Mouse (Mus musculus) gastrocnemius, postnatal 10 days (tissue): ENCODE measurements around the gene Ripply1. TPM values are rescaled to one million over a fixed set of nuclear protein-coding genes. Genes with fewer than 3 reads are reported as not detected.
A peak's percentile ranks its signal among the peaks of the same experiment; 100 is the strongest.
"Not testable (repeated sequence)": the region's sequence is repeated elsewhere in the genome, so short reads cannot be mapped to it uniquely, and the experiment has no call there.

Experiments
- DNase-seq: peaks from one replicate; pipeline ENCODE4 v3.0.0; 2021; ENCODE audit warnings: mixed read lengths
- total RNA-seq, 2 experiments: library from RNA; stranded (reverse); gene quantifications; 2 replicates each; pipeline ENCODE4 v1.2.3; 2021

The Ripply1 gene
- total RNA-seq, 2 experiments from 2014 or later = 0.92 to 1.7 TPM

DNA sequence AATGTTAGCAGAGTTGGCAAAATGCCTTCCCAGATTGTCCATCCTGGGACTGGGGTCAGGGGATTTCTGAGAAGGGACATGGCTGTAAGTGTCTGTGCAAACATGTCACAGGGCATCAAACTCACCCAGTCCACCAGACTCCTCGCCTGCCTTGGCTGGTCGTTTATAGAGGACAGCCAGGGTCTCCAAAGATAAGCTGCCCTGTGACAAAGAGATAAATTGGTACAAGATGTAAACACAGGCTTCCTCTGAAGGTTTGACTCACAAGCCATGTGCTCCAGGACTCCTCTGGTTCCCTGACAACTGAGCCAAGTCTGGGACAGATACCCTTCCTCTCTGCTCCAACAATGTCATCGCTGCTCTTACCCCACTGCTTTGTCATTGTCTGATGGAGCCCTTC is 1.2 kb downstream of the Ripply1 start:
- DNase-seq = no peak

DNA sequence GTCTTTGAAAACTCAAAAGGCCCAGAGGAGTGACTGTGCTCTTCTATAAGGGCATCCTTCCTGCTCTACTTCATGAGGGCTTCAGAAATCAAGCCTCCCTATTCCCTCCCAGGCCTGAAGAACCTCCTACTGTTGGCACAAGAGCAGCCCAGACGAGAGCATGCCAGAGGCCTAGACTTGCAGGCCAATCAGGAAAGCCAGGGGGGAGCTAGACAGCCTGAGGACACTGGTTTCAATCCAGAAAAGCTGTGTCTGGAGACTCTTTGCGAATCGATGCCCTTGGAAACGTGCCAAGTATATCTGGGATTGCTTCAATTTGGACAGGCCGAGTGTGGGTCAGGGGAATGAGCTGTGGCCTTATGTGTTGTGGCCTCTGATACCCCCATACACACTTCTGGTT is 2.8 kb downstream of the Ripply1 start:
- no peak for DNase-seq

DNA sequence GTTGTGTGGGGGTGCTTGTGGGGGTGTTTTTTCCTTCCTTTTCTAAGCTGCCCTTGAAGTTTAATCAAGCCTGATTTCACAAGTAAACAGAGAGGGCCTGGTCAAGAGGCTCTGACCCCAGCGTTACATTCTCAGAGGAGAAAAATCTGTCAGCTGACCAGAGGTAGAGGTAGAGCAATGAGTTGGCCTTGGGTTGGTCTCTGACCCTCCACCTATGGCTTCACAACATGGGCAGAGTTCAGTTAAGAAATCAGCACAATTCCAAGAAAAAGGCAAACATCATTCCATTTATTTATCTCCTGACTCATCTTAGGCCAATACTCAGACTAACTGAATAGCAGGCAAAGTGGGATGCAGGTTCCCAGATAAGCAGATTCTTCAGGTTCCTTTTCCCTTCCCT is 3.3 kb downstream of the Ripply1 start:
- DNase-seq = no peak

DNA sequence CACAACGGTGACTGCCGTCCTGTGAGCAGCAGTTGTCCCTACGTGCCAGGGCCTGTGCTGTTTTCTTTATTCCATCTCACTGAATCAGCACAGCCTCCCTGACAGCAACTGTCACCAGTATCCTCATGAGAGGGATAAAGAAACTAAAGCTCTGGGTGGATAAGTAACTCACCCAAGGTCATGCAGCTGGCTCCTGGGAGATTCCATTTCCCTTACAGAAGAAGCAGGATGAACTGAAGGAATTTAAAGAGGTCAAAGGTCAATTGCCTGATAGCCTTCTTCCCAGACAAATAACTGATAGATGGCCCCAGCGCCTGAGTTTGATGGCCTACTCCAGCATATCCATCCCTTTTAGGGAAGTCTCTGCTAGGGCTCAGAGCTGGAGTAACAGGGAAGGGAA is 4.8 kb downstream of the Ripply1 start:
- no peak for DNase-seq

DNA sequence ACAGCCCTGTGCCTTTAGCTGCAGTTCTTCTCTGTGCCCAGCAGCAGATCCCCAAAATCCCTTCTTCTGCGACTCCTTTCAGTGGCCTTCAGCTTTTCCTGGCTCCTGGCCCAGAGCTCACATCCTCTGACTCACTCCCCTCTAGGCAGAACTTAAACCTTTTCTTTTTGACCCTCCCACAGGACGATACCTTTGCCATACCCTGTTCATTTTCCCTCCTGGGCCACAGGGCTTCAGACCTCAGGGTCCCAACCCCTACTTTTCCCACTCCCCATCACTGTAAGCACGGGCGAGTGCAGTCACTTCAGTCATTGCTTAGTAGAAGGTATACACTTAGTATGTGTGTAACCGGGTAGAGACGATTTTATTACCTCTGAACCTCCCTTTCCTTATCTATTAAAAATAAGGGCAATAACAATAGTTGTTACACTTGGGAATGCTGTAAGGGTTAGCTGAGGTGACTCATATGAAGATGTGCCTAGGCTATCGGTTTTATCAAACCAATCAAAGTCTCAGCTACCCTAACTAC is 7.0 kb downstream of the Ripply1 start:
- peak; percentile 7 for DNase-seq

DNA sequence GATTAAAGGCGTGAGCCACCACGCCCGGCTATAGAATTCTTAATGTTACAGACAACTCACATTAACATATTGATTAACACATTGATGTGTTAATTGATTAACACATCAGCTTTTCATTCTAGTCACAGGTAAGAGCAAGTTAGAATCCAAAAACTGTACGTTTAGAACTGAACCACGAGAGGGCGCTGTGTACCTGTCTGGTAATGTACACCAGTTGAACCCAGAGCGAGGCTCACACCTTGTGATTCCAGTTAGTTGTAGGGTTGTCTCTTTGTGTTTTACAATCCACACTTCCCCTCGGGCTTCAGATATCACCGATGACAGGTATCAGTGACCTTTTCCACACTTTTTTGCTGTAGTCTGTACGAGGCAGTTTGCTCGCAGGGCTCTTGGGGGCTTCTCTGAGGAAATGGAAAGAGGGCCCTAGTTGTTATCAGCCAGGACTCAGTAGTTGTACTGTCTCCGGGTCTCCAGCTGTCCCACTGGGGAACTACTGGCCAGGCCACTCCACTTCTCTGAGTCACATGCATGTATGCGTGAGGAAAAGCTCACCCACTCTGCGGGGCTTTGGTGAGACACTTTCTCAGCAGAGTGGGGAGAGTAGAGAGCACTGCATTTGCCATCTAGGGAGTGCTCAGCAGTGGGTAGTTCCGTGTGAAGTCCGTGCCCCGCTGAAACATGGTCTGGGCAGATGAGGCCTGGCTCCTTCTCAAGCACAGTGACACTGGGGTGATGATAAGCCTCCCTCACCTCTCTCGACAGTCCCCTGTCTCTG is 7.7 kb downstream of the Ripply1 start:
- DNase-seq = peak; percentile 46

DNA sequence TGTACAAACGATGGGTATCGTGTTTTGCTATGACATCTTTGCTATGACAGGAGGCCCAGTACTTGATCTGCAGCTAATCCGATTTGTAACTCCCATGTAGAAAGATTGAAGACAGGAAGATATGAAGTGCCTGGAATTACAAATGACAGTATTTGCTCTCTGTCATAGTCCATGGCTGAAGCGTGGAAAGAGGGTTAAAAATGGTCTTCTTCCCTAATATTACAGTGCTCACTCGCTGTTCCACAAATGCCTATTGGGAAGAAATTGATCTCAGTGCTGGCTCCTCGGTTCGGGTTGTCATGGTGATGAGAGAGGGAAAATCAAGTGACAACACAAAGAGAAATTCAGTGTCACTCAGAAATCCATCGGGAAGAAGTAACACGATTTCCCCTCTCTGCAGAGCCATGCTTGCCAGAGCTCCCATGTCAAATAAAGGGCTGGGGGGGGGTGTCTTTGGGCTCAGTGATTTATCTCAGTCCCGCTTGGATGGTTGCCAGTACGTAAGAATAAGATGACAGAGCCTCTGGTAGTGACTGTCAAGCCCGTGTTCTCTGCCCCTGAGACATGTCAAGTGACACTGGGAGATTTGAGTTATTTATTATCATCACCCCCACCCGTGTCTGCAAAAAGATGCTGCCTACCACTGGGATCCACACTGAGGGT is 12.0 kb downstream of the Ripply1 start:
- DNase-seq = no peak

DNA sequence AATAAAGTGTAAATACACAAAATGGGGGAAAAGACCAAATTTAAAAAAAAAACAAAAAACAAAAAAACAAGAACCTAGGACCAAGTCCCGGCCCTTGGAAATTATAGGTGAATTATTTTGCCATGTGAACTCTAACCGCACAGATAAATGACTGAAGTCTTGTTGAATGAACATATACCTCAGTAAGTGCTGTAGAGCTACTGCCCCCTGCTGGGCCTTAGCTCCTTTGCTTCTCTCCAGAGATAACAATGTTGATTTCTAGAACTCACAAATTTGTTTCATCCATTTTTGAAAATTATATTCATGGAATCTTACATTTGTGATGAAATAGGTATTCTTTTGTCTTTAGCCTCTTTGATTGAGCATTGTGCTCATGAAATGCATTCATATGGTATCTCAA is 19.6 kb downstream of the Ripply1 start:
- peak; percentile 16 for DNase-seq

DNA sequence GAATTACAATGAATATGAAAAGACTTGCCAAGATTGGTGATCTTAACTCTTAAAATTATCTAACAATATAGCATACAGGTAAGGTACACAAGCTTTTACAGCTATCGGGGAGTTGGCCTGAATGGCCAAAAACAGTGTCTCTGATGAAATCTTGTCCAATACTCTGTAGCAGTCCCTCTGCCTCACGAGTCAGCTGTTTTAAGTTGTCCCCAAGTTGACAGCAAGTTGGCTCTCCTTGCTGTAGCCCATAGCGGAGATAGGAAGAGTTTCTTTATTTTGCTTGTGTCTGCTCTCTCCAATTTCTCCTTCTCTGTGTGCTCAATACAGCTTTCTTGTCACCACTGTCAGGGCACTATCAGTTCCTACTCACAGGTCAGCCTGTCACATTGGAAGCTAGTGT is 23.5 kb downstream of the Ripply1 start:
- not testable (repeated sequence) for DNase-seq

DNA sequence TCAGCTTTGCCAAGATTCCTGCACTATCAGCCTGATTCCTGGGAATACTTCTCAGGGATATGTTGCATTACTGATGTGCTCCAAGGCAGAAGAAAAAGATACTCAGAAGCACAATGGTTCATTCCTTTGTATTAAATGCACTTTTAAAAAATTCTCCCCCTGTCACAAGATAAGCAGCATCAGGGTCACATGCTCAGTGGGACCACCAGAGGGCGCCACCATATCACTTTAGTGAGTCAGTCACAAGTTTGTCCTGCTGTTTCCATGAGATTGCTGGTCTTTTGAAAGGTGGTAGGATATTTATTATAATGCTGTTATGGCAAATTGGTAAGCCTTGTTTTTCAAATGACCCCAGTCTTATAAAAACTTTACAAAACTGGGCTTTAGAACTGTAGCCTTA is 30.3 kb downstream of the Ripply1 start:
- peak; percentile 65 for DNase-seq

DNA sequence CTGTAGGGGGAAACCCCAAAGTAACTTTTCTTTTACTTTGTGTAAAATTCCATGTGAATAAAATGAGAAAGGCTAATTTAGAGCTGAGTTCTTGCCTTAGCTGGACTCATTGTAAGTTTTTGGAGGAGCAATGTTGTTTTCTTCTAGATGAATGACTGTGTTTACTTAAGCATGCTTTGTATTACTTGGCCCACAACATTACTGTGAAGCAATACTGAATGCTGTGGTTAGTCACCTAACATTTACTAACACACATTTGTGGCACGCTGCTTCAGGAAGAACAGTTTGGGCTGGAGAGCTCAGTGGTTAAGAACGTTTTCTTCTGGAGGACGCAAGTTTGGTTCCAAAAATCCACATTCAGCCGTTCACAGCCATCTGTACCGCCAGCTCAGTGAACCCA is 45.1 kb downstream of the Ripply1 start:
- no peak for DNase-seq

DNA sequence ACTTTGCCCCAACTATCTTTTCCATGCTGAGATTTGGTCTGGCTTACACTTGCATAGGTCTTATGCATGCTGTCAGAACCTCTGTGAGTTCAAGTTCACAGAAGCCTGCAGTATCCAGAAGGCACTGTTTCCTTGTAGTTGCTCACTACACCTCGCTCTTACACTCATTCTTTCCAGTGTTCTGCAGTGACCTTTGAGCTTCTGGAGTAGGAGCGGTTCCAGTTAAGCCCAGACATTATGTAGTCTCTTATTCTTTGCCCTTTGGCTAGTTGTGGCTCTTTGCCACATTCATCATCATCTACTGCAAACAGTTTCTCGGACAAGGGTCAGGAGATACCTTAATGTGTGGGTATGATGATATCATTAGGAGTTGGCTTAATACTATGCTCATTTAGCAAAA is 51.6 kb downstream of the Ripply1 start:
- DNase-seq = no peak

Other genes starting within 250 kb of the Ripply1 start
- 10 to 100 TPM; 14.8 to 17.3 TPM for gene Rnf128, start 219.0 kb downstream of the Ripply1 start, total RNA-seq
- gene Tbc1d8b, start 97.4 kb downstream of the Ripply1 start, total RNA-seq = 1 to 10 TPM; 5.5 to 5.9 TPM
- gene Gm15013, start 67.9 kb downstream of the Ripply1 start, total RNA-seq = not detected
- gene Cldn2, start 18.5 kb upstream of the Ripply1 start, total RNA-seq = under 1 TPM; 0.54 to 0.65 TPM
- 10 to 100 TPM; 18.9 to 19.8 TPM for gene Morc4, start 89.3 kb upstream of the Ripply1 start, total RNA-seq
- gene Rbm41, start 216.2 kb upstream of the Ripply1 start, total RNA-seq = 1 to 10 TPM; 5.3 to 6.1 TPM